Comparison of ENCODE assay signal across 8 mouse cellular contexts in genomic region chr4:151044037-151044943, GRCm38 (mm10). TPM values are rescaled to one million over a fixed set of nuclear protein-coding genes. Genes with fewer than 3 reads are reported as not detected.
A peak's percentile ranks its signal among the peaks of the same experiment; 100 is the strongest.
DNase-seq lines count a peak whose midpoint lies in the region; ATAC-seq lines count a peak whose summit lies in the region.

Gene Per3 (minus strand): TSS chr4:151044665.

- DNase-seq in adrenal gland, adult (ENCODE audit: inconsistent age in 2 of 2, low spot score in 1 of 2): peak; percentile 99
- peak; percentile 94 for DNase-seq in embryo, embryonic 10.5 days (ENCODE audit: low spot score)
- peak; percentile 99 for DNase-seq in gastrocnemius, postnatal 14 days
- DNase-seq in left cerebral cortex, postnatal 10 days (ENCODE audit: extremely low spot score in 1 of 2, low spot score in 2 of 2): peak; percentile 95 to 99
- DNase-seq in right cerebral cortex, postnatal 25 days: peak; percentile 98
- peak; percentile 98 to 99 for DNase-seq in urinary bladder, postnatal 4 days (ENCODE audit: low spot score in 2 of 2)

- ATAC-seq in inflammation-experienced regulatory T-cells, adult 6 months: peak; percentile 82
- peak; percentile 94 for ATAC-seq in megakaryocyte-erythroid progenitor cell, adult 5-6 weeks (replicated peaks; ENCODE audit: low FRiP score, low TSS enrichment, poor library complexity, severe bottlenecking)

- intact Hi-C loops in gastrocnemius, postnatal 14 days (cut with DNase I; ENCODE audit: low total_unique reads): no loop called here
- intact Hi-C loops in left cerebral cortex, postnatal 10 days (cut with DNase I): no loop called here

RNA-seq across cellular contexts. Expression of gene Per3, which starts in this region (rescaled TPM):
- 1 to 10 TPM; 8.2 to 8.8 TPM for total RNA-seq in gastrocnemius, postnatal 14 days (2021)
- 1 to 10 TPM; 1.8 to 7.7 (median 7.6) TPM for polyA plus RNA-seq in inflammation-experienced regulatory T-cells, adult 6 months (2017; shearing (Covaris generic))
- 10 to 100 TPM; 15.0 to 17.8 TPM for total RNA-seq in left cerebral cortex, postnatal 10 days (2021)
- total RNA-seq in megakaryocyte-erythroid progenitor cell, adult 5-6 weeks (2014; fragmentation: Nextera tagmentation): 8.4 and 8.9 TPM in 2 replicates
- 4.4 and 6.1 TPM in 2 replicates for total RNA-seq in megakaryocyte-erythroid progenitor cell, adult 5-6 weeks (2017)

Comparison
In these comparisons a context has a peak if more than half of its experiments do, and no peak if none do; other contexts are left out.
1. Peak in every context shown above with its lines: DNase-seq and ATAC-seq.